Mouse (Mus musculus): ENCODE measurements at regions not wholly inside any gene's neighbourhood (a gene's known extent, or its start where the extent isn't known, plus 50 kb on each side); places are given as distances from the start of the nearest gene placed in this dataset.

- no peak for DNase-seq (ENCODE audit: low read depth)
These were observed 344.7 kb downstream of the Slc4a3 start for GRCm38 (mm10) chr1:75890636-75891276.

GRCm38 (mm10) chr1:75895550-75895949, 349.5 kb downstream of the Slc4a3 start:
- no peak for DNase-seq (ENCODE audit: low read depth)

GRCm38 (mm10) chr1:75901146-75901545, 355.1 kb downstream of the Slc4a3 start:
- DNase-seq (ENCODE audit: low read depth), result no peak

- DNase-seq (ENCODE audit: low read depth), result no peak
These were observed 359.8 kb downstream of the Slc4a3 start for GRCm38 (mm10) chr1:75905699-75906470.

- no peak for DNase-seq (ENCODE audit: low read depth)
These were observed 369.2 kb downstream of the Slc4a3 start for GRCm38 (mm10) chr1:75915311-75915710.

GRCm38 (mm10) chr1:75916181-75916580, 370.1 kb downstream of the Slc4a3 start:
- no peak for DNase-seq (ENCODE audit: low read depth)

GRCm38 (mm10) chr1:75919134-75919533, 373.1 kb downstream of the Slc4a3 start:
- no peak for DNase-seq (ENCODE audit: low read depth)

GRCm38 (mm10) chr1:75925046-75925445, 379.0 kb downstream of the Slc4a3 start:
- DNase-seq (ENCODE audit: low read depth), result no peak

- DNase-seq (ENCODE audit: low read depth), result peak; percentile 89
These were observed 379.7 kb downstream of the Slc4a3 start for GRCm38 (mm10) chr1:75925802-75926201.

- DNase-seq (ENCODE audit: low read depth), result no peak
These were observed 385.8 kb downstream of the Slc4a3 start for GRCm38 (mm10) chr1:75931852-75932251.

GRCm38 (mm10) chr1:75933831-75934230, 387.8 kb downstream of the Slc4a3 start:
- peak; percentile 27 for DNase-seq (ENCODE audit: low read depth)

GRCm38 (mm10) chr1:75934761-75935160, 388.7 kb downstream of the Slc4a3 start:
- DNase-seq (ENCODE audit: low read depth), result no peak

- no peak for DNase-seq (ENCODE audit: low read depth)
These were observed 389.8 kb downstream of the Slc4a3 start for GRCm38 (mm10) chr1:75935866-75936265.

GRCm38 (mm10) chr1:75936596-75936995, 390.5 kb downstream of the Slc4a3 start:
- peak; percentile 34 for DNase-seq (ENCODE audit: low read depth)

GRCm38 (mm10) chr1:75937331-75937730, 391.3 kb downstream of the Slc4a3 start:
- DNase-seq (ENCODE audit: low read depth), result no peak

- DNase-seq (ENCODE audit: low read depth), result no peak
These were observed 400.3 kb downstream of the Slc4a3 start for GRCm38 (mm10) chr1:75946290-75946839.

- DNase-seq (ENCODE audit: low read depth), result no peak
These were observed 432.3 kb downstream of the Slc4a3 start for GRCm38 (mm10) chr1:75978203-75978986.

GRCm38 (mm10) chr1:75983057-75983456, 437.0 kb downstream of the Slc4a3 start:
- no peak for DNase-seq (ENCODE audit: low read depth)

GRCm38 (mm10) chr1:75983487-75983886, 437.4 kb downstream of the Slc4a3 start:
- DNase-seq (ENCODE audit: low read depth), result no peak

GRCm38 (mm10) chr1:75988496-75988895, 442.4 kb downstream of the Slc4a3 start:
- DNase-seq (ENCODE audit: low read depth), result no peak

- DNase-seq (ENCODE audit: low read depth), result no peak
These were observed 446.0 kb downstream of the Slc4a3 start for GRCm38 (mm10) chr1:75992039-75992438.

- DNase-seq (ENCODE audit: low read depth), result no peak
These were observed 451.2 kb downstream of the Slc4a3 start for GRCm38 (mm10) chr1:75997222-75997621.
